Mouse (Mus musculus) CD4-positive helper T cell, adult 2 months (primary cell): ENCODE measurements around the gene Tmem123.
A peak's percentile ranks its signal among the peaks of the same experiment; 100 is the strongest.

Experiments
- DNase-seq: peaks from one replicate; pipeline ENCODE4 v3.0.0-alpha.2; 2012; ENCODE audit warnings: low read depth, missing footprints, low spot score

Tmem123 gene

GRCm38 (mm10) chr9:7824916-7825315, 61.1 kb downstream of the Tmem123 start:
- no peak for DNase-seq

GRCm38 (mm10) chr9:7828706-7829105, 64.9 kb downstream of the Tmem123 start:
- no peak for DNase-seq

DNA sequence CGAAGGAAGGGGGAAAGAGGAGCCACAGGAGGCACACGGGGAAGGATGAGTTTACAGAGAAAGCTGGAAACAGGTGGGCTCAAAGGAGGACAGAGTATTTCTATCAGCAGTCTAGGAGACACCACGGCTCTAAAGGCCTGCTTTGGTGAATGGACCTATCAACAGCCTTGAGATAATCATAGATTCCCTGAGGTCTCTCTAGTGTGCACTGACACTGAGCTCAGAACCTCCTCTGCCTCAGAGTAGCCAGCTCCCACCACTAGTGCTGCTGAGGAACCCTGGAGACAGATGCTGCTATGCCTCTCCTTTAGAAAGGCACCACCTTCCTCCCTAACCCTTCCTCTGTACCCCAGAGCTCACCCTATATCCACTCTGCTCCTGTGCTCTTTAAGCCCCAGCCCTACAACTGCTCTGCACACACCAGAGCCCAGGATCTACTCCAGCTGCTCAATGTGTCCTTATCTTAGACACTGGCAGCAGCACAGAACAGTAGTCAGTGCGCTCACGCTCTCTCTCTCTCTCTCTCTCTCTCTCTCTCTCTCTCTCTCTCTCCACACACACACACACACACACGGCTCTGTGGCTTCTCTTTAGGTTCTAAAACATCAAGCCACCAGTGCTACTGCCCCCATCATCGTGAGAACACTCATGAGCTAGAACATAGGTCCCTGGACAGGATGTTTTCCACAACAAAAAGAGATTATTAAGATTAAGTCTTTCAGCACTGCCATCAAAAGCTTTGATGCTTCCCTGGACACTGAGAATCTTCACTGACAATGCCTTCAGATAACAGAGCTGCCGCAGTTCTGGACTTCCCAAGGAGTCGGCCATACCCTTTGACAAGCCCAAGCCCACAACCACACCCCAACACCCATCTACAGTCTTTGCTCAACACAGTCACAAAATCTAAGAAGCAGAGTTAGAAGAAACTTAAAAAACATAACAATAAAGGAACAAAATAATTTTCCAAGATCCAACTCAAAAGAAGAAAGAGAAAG, 66.0 kb downstream of the Tmem123 start:
- DNase-seq, result peak; percentile 55

DNA sequence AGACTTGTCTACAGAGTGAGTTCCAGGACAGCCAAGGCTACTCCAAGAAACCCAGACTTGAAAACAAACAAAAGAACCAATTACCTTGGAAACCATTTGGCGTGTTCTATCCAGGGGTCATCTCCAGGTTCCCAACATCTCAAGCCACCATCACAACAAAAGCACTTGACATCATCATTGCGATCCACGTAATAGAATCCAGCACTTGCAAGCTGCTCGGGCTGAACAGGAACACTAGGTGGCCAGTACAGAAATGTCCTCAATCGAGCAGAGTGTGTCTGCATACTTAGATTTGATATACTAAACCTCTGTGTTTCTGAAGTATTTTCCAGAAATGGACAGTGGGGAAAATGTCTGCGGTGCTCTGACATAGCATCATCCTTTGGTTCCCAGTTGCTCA, 69.6 kb downstream of the Tmem123 start:
- DNase-seq, result peak; percentile 16

GRCm38 (mm10) chr9:7835302-7835701, 71.5 kb downstream of the Tmem123 start:
- no peak for DNase-seq

DNA sequence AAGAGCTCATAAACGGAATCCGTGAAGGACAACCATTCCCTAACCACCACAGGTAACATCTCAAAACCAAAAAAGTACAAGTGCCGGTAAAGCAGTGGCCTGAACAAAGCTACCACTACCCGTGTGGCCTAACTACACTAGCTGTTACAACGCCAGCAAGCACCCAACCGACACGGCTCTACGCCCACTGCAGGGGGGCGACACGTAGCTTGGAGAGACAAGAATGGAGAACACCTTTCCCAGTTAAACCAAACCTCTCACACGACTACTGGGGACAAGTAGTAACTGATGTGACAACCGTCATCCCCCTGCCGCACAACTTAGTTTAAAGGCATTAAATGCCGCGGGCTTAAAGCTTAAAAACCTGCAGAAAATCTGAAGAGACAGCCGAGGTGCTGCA, 72.5 kb downstream of the Tmem123 start:
- DNase-seq, result no peak

- peak; percentile 98 for DNase-seq
Observed at GRCm38 (mm10) chr9:7836905-7837805, 73.3 kb downstream of the Tmem123 start, which contains the start of gene Birc2. Gene Birc2, minus strand, starts transcription at chr9:7837064.

- DNase-seq, result peak; percentile 66
Observed at GRCm38 (mm10) chr9:7837806-7838440, 74.1 kb downstream of the Tmem123 start.

GRCm38 (mm10) chr9:7841221-7841620, 77.4 kb downstream of the Tmem123 start:
- DNase-seq, result no peak
